ENCODE assay signal across 8 mouse cellular contexts in genomic region chr11:103381956-103382613, GRCm38 (mm10). TPM values are rescaled to one million over a fixed set of nuclear protein-coding genes. Genes with fewer than 3 reads are reported as not detected.
DNase-seq lines count a peak whose midpoint lies in the region.

No protein-coding gene starts in this region.

- intact Hi-C loops in gastrocnemius, postnatal 36 days (cut with DNase I): no loop called here

- peak; percentile 83 to 93 for DNase-seq in adrenal gland, adult (ENCODE audit: inconsistent age in 2 of 2, low spot score in 1 of 2)
- DNase-seq in adrenal gland, postnatal 4 days (ENCODE audit: low spot score in 2 of 2): no peak
- peak; percentile 89 for DNase-seq in Muller cell, postnatal 12 days (ENCODE audit: inconsistent ontology term)
- peak; percentile 50 to 52 for DNase-seq in gastrocnemius, postnatal 36 days
- peak; percentile 64 to 67 for DNase-seq in kidney, adult 8-10 months
- DNase-seq in lung, postnatal 4 days: peak; percentile 81 to 85
- no peak for DNase-seq in cerebellum, adult 11-12 months
- DNase-seq in c-Kit-positive CD71-positive TER-119-positive erythroid progenitor cells, embryonic 14.5 days (ENCODE audit: low spot score): no peak

RNA-seq across cellular contexts. Expression of gene Arhgap27, which starts 18.6 kb away (rescaled TPM):
- total RNA-seq in adrenal gland, postnatal 4 days (2021): 10 to 100 TPM; 21.0 to 22.3 TPM
- 1 to 10 TPM; 4.6 to 4.8 TPM for total RNA-seq in gastrocnemius, postnatal 36 days (2021)

RNA-seq across cellular contexts. Expression of gene Plekhm1, which starts 30.4 kb away (rescaled TPM):
- 10 to 100 TPM; 18.0 TPM for total RNA-seq in adrenal gland, postnatal 4 days (2021)
- 10 to 100 TPM; 10.6 to 11.8 TPM for total RNA-seq in gastrocnemius, postnatal 36 days (2021)

Comparison
In these comparisons a context has a peak if more than half of its experiments do, and no peak if none do; other contexts are left out.
1. DNase-seq: peak in adrenal gland, adult (2 of 2), Muller cell, postnatal 12 days (single experiment), gastrocnemius, postnatal 36 days (2 of 2), kidney, adult 8-10 months (2 of 2) and lung, postnatal 4 days (2 of 2); none in adrenal gland, postnatal 4 days (0 of 2), cerebellum, adult 11-12 months (single experiment) and c-Kit-positive CD71-positive TER-119-positive erythroid progenitor cells, embryonic 14.5 days (single experiment).